Mouse (Mus musculus) embryo, embryonic 11.5 days (tissue): ENCODE data around the gene Kif28.
"Not testable (repeated sequence)": the region's sequence is repeated elsewhere in the genome, so short reads cannot be mapped to it uniquely, and the experiment has no call there.

Experiments
- DNase-seq: peaks from one replicate; pipeline ENCODE4 v3.0.0-alpha.2; 2012; ENCODE audit warnings: low read depth, low spot score

Kif28 gene

GRCm38 (mm10) chr1:179745171-179745570, at the start of gene Kif28:
Gene Kif28, minus strand, starts transcription at chr1:179745271.
- DNase-seq: no peak

GRCm38 (mm10) chr1:179787281-179787680, 42.2 kb upstream of the Kif28 start:
- DNase-seq: no peak

- DNase-seq: no peak
These were observed 40.4 kb upstream of the Kif28 start for GRCm38 (mm10) chr1:179785502-179785901.

GRCm38 (mm10) chr1:179784098-179784497, 39.0 kb upstream of the Kif28 start:
- DNase-seq: no peak

- no peak for DNase-seq
These were observed 31.8 kb upstream of the Kif28 start for GRCm38 (mm10) chr1:179776831-179777230.

GRCm38 (mm10) chr1:179760553-179760952, 15.5 kb upstream of the Kif28 start:
- no peak for DNase-seq

- DNase-seq: no peak
These were observed 15.0 kb upstream of the Kif28 start for GRCm38 (mm10) chr1:179760086-179760485.

GRCm38 (mm10) chr1:179756477-179756876, 11.4 kb upstream of the Kif28 start:
- no peak for DNase-seq

GRCm38 (mm10) chr1:179753006-179753405, 7.9 kb upstream of the Kif28 start:
- DNase-seq: no peak

- DNase-seq: no peak
These were observed 7.2 kb upstream of the Kif28 start for GRCm38 (mm10) chr1:179752276-179752675.

GRCm38 (mm10) chr1:179743593-179744193, 1.4 kb downstream of the Kif28 start:
- DNase-seq: no peak

- no peak for DNase-seq
These were observed 8.6 kb downstream of the Kif28 start for GRCm38 (mm10) chr1:179736483-179736882.

GRCm38 (mm10) chr1:179734500-179735474, 10.3 kb downstream of the Kif28 start:
- DNase-seq: peak; percentile 16

- DNase-seq: no peak
These were observed 13.7 kb downstream of the Kif28 start for GRCm38 (mm10) chr1:179731391-179731790.

GRCm38 (mm10) chr1:179728661-179729060, 16.4 kb downstream of the Kif28 start:
- no peak for DNase-seq

- no peak for DNase-seq
These were observed 22.1 kb downstream of the Kif28 start for GRCm38 (mm10) chr1:179722811-179723469.

- DNase-seq: no peak
These were observed 29.3 kb downstream of the Kif28 start for GRCm38 (mm10) chr1:179715786-179716185.

GRCm38 (mm10) chr1:179715289-179715688, 29.8 kb downstream of the Kif28 start:
- not testable (repeated sequence) for DNase-seq

- no peak for DNase-seq
These were observed 31.7 kb downstream of the Kif28 start for GRCm38 (mm10) chr1:179713367-179713766.

GRCm38 (mm10) chr1:179712658-179713057, 32.4 kb downstream of the Kif28 start:
- DNase-seq: no peak

- DNase-seq: no peak
These were observed 34.3 kb downstream of the Kif28 start for GRCm38 (mm10) chr1:179710739-179711138.

GRCm38 (mm10) chr1:179709390-179709789, 35.7 kb downstream of the Kif28 start:
- DNase-seq: no peak
